Mouse (Mus musculus) urinary bladder, postnatal 36 days (tissue): ENCODE data around the gene Syngr2.
"Not testable (repeated sequence)": the region's sequence is repeated elsewhere in the genome, so short reads cannot be mapped to it uniquely, and the experiment has no call there.

Experiments
- DNase-seq, 2 experiments: peaks; one replicate each; pipeline ENCODE4 v3.0.0; 2022; ENCODE audit warnings: low spot score in 2 of 2, mixed read lengths in 1 of 2

Syngr2 gene

GRCm38 (mm10) chr11:117781199-117781821, 28.2 kb upstream of the Syngr2 start:
- peak; percentile 60 to 76 for DNase-seq

GRCm38 (mm10) chr11:117781993-117782704, 27.3 kb upstream of the Syngr2 start, which contains the start of the genes Tmc8 and Tmc6:
TSS of gene Tmc8 (plus strand) at chr11:117782076.
TSS of gene Tmc6 (minus strand) at chr11:117782198.
- DNase-seq = no peak

GRCm38 (mm10) chr11:117782705-117783034, 26.8 kb upstream of the Syngr2 start:
- no peak for DNase-seq

- no peak for DNase-seq
Observed at GRCm38 (mm10) chr11:117783089-117783488, 26.4 kb upstream of the Syngr2 start.

GRCm38 (mm10) chr11:117783683-117784309, 25.7 kb upstream of the Syngr2 start:
- no peak for DNase-seq

GRCm38 (mm10) chr11:117786294-117786693, 23.2 kb upstream of the Syngr2 start:
- peak; percentile 55 to 68 for DNase-seq

- not testable (repeated sequence) for DNase-seq
Observed at GRCm38 (mm10) chr11:117788481-117788880, 21.0 kb upstream of the Syngr2 start.

- peak; percentile 76 to 78 for DNase-seq
Observed at GRCm38 (mm10) chr11:117790286-117790685, 19.2 kb upstream of the Syngr2 start.

- DNase-seq = peak; percentile 60 to 72
Observed at GRCm38 (mm10) chr11:117790703-117791440, 18.6 kb upstream of the Syngr2 start.

GRCm38 (mm10) chr11:117791441-117791761, 18.1 kb upstream of the Syngr2 start:
- DNase-seq = no peak

- DNase-seq = peak; percentile 71 to 84
Observed at GRCm38 (mm10) chr11:117792281-117792888, 17.1 kb upstream of the Syngr2 start.

- no peak for DNase-seq
Observed at GRCm38 (mm10) chr11:117794035-117794551, 15.4 kb upstream of the Syngr2 start.

GRCm38 (mm10) chr11:117796954-117797353, 12.5 kb upstream of the Syngr2 start:
- no peak for DNase-seq

- no peak for DNase-seq
Observed at GRCm38 (mm10) chr11:117797511-117798159, 11.8 kb upstream of the Syngr2 start, which contains the start of gene 6030468B19Rik. TSS of gene 6030468B19Rik (plus strand) at chr11:117797660.

- no peak for DNase-seq
Observed at GRCm38 (mm10) chr11:117798160-117798541, 11.3 kb upstream of the Syngr2 start.

GRCm38 (mm10) chr11:117799174-117799573, 10.3 kb upstream of the Syngr2 start:
- DNase-seq = no peak

- DNase-seq = no peak
Observed at GRCm38 (mm10) chr11:117800038-117800437, 9.4 kb upstream of the Syngr2 start.

- DNase-seq = no peak
Observed at GRCm38 (mm10) chr11:117801650-117802049, 7.8 kb upstream of the Syngr2 start.

GRCm38 (mm10) chr11:117803166-117803688, 6.2 kb upstream of the Syngr2 start:
- DNase-seq = no peak

GRCm38 (mm10) chr11:117806781-117807180, 2.7 kb upstream of the Syngr2 start:
- DNase-seq = no peak
